Mouse (Mus musculus): Measurements from ENCODE around the gene Svopl. TPM values are rescaled to one million over a fixed set of nuclear protein-coding genes. Genes with fewer than 3 reads are reported as not detected.

The Svopl gene
- total RNA-seq (2021) = under 1 TPM; 0.14 to 0.32 TPM

GRCm38 (mm10) chr6:38046838-38047237 is at the start of gene Svopl:
Gene Svopl, minus strand, starts transcription at chr6:38046996.
- DNase-seq (ENCODE audit: extremely low spot score in 1 of 2, low spot score in 1 of 2) = no peak

- no peak for DNase-seq (ENCODE audit: extremely low spot score in 1 of 2, low spot score in 1 of 2)
These were observed 47.9 kb upstream of the Svopl start for GRCm38 (mm10) chr6:38094701-38095100.

DNA sequence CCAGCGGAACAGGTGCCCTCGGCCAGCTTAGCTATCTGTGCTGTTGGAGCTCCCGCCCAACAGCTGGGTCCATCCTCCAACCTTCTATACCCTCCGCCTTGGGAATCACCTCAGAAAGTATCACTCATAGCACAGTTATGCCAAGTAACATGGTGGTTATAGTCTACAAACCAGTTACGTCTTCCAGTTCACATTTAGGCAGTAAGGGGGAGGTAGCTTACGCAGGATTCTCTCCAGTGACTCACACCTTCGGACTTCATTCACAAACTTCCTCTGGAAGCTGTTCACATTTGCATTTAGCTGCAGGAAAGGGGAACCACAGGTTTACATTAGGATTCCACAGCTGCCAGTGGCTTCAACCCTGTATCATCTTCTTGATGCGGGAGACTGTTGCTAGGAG is 45.7 kb upstream of the Svopl start:
- DNase-seq (ENCODE audit: extremely low spot score in 1 of 2, low spot score in 1 of 2) = no peak

- DNase-seq (ENCODE audit: extremely low spot score in 1 of 2, low spot score in 1 of 2) = no peak
These were observed 40.6 kb upstream of the Svopl start for GRCm38 (mm10) chr6:38087242-38088026.

- no peak for DNase-seq (ENCODE audit: extremely low spot score in 1 of 2, low spot score in 1 of 2)
These were observed 36.4 kb upstream of the Svopl start for GRCm38 (mm10) chr6:38083204-38083603.

- no peak for DNase-seq (ENCODE audit: extremely low spot score in 1 of 2, low spot score in 1 of 2)
These were observed 35.0 kb upstream of the Svopl start for GRCm38 (mm10) chr6:38081727-38082341.

DNA sequence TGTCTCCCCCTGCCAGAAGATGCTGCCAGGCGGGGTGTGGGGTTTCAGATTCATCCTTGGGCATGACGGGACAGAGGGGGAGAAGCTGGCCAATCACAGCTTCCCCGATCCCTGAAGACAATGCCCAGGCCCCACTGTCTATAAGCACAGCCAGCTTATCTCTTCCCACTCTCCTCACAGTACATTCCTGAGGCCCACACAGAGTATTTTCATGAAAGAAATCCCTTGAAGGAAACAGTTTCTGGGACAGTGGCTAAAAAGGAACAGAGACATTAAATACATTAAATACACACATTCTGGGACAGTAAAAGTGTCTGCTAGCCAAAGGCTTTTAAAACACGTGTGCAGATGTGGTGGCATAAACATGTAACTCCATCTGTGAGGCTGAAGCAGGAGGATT is 33.6 kb upstream of the Svopl start:
- no peak for DNase-seq (ENCODE audit: extremely low spot score in 1 of 2, low spot score in 1 of 2)

- DNase-seq (ENCODE audit: extremely low spot score in 1 of 2, low spot score in 1 of 2) = no peak
These were observed 26.8 kb upstream of the Svopl start for GRCm38 (mm10) chr6:38073592-38073991.

GRCm38 (mm10) chr6:38072137-38072796 is 25.5 kb upstream of the Svopl start:
- no peak for DNase-seq (ENCODE audit: extremely low spot score in 1 of 2, low spot score in 1 of 2)

DNA sequence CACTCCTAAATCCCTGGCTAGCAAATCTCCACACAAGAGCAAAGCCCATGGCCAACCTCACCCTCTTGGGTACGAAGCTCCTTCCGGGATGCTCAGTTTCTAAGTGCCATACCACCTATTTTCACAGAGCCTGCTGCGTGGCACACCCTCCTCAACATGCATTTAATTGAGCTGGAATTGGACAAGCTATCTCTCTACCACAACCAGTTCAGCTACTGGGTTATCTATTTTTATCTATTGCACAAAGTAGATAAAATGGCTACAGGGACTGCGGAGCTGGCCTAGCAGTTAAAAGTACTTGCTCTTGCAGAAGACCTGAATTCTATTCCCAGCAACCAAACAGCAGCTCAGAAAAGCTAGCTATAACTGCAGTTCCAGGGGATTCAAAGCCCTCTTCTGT is 24.5 kb upstream of the Svopl start:
- DNase-seq (ENCODE audit: extremely low spot score in 1 of 2, low spot score in 1 of 2) = no peak

- peak; percentile 30 to 54 for DNase-seq (ENCODE audit: extremely low spot score in 1 of 2, low spot score in 1 of 2)
These were observed 19.4 kb upstream of the Svopl start for GRCm38 (mm10) chr6:38066215-38066614.

- DNase-seq (ENCODE audit: extremely low spot score in 1 of 2, low spot score in 1 of 2) = peak; percentile 13 to 28
These were observed 18.8 kb upstream of the Svopl start for GRCm38 (mm10) chr6:38065501-38066122.

DNA sequence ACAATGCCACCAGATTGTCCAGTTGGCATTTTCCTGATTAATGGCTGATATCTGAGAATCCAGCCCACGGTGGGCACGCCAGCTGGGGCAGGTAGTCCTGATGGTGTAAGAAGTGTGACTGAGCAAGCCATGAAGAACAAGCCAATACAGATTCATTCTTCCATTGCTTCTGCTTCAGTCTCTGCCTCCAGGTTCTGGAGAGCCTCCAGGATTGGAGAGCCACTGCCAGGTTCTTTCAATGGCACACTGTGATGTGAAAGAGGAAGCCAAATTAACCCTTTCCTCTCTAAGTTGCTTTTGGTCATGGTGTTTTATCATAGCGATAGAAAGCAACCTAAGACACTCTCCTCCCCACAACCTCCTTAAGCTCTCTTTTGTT is 18.3 kb upstream of the Svopl start:
- DNase-seq (ENCODE audit: extremely low spot score in 1 of 2, low spot score in 1 of 2) = peak; percentile 10 to 46

DNA sequence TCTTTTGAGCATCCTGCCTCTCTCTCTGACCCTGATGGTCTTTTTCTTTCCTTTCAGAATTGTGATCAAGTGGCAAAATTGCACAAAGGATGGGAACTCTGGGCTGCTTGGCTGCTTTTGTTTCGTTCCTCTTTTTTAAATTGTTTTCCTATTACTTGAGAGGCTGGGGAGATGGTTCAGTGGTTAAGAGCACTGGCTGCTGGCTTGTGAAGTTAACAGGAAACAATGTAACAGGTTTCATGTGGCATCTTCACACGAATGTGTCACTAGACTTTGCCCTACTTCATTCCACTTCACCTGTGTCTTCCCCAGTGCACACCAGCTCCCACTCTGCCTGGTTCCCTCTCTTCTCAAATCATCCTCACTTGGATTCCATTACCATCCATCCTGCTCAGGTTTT is 17.8 kb upstream of the Svopl start:
- no peak for DNase-seq (ENCODE audit: extremely low spot score in 1 of 2, low spot score in 1 of 2)

DNA sequence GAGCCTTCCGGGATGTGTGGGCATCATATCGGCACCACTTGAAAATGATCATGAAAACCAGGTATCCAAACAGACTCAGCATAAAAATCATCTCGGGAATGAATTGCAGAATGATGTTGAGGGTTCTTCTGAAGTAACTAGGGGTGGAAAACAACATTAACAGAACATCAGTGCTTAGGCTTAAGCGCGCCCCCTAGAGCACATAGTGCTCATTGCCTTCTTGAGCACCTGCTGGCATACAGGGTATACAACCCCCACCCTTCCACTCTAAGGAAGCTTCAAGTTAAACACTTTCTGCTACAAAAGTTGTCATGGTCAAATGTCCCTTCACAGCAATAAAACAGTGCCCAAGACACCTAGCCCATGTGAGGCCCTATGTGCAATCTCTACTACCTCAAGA is 12.0 kb upstream of the Svopl start:
- DNase-seq (ENCODE audit: extremely low spot score in 1 of 2, low spot score in 1 of 2) = no peak

- DNase-seq (ENCODE audit: extremely low spot score in 1 of 2, low spot score in 1 of 2) = no peak
These were observed 8.9 kb upstream of the Svopl start for GRCm38 (mm10) chr6:38055471-38056330.

- DNase-seq (ENCODE audit: extremely low spot score in 1 of 2, low spot score in 1 of 2) = no peak
These were observed 2.8 kb upstream of the Svopl start for GRCm38 (mm10) chr6:38049601-38050000.

GRCm38 (mm10) chr6:38048800-38049561 is 2.2 kb upstream of the Svopl start:
- no peak for DNase-seq (ENCODE audit: extremely low spot score in 1 of 2, low spot score in 1 of 2)

- no peak for DNase-seq (ENCODE audit: extremely low spot score in 1 of 2, low spot score in 1 of 2)
These were observed 1.2 kb upstream of the Svopl start for GRCm38 (mm10) chr6:38048003-38048402.

All from layer of hippocampus, postnatal 25 days (tissue).